Mouse (Mus musculus) kidney, adult 11 months (tissue): Measurements from ENCODE around the gene Zbtb46.

Experiments used
- DNase-seq: peaks from one replicate; pipeline ENCODE4 v3.0.0; 2022

The Zbtb46 gene

DNA sequence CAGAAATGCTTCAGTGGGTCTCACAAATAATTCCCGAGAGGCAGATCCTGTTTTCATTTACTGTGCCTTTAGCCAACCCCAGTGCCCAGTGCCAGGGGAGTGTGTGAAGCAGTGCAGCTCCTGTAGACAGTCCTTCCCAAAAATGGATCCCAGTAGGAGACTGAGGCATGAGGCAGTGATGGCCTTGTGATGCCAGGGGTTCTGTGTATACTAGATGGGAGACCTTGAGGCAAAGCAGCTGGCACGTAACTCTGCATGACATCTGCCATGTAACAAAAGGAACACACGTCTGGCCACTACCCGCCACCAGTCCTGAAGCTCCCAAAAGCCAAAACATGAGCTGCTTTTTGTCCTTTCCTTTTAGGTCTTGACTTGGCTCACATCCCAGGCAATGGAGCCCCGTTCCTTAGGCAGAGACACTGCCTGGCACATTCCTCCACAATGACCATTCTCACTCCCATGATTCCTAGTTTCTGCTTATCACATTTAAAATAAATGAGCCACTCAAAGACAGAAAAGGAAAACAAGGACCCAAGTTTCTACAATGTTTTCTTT, 61.9 kb downstream of the Zbtb46 start:
- no peak for DNase-seq

DNA sequence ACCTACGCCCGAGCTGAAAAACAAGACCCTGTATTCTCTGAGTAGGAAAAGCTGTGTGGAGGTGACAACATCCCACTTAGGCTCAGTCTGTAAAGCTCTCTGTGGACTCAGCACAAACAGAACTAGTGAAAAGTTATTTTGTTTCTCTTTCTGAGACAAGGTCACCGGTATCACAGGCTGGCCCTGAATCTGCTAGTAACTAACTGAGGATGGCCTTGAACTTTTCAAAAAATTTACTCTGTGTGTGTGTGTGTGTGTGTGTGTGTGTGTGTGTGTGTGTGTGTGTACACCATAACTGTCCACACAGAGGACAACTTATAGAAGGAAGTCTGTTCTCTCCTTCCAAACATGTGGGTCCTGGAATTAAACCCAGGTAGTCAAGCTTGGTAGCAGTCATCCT, 65.1 kb downstream of the Zbtb46 start:
- DNase-seq, result no peak

DNA sequence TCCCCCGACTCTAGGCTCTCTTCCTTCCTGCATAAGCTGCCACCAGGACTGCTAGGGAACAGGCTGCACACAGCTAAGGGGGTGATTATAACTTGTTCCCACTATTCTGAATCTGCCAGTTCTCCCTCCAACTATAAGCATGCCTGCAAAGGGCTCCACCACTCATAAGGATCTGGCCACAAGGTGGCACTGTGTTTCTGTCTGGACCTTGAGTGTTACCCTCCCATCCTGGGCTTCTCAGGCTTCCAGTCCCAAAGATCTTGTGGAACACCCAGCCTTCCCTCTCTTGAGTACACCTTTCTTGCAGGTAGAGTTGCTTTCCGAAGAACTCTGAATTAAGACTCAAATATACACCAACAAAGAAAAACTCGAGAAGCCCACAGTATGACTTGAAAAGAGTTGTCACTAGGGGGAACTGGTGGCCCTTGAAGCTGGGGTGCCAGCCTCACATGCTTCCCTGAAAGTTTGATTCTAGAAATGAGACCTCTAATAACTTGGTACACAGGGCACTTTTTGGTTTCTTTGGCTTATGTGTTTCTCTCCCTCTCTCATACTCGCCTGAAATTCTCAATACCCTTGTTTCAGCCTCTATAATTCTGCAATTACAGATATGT, 66.5 kb downstream of the Zbtb46 start:
- DNase-seq, result peak; percentile 72

DNA sequence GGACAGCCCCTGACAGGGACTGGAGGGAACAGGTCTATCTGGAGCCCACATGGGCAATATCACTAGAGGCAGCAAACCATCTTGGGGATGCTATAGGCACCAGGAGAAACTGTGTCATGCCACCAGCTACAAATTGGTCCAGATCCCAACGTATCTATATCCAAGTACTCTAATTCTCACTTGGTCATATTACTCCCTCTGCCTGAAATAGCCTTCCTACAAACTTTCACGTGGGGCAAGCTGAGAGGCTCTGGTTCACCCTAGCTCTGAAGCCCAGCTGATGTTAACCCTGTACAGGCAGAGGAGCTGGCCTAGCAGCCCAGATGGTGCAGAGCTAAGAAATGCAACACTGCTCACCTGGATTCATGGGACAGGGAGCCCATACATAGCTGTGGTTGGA, 67.7 kb downstream of the Zbtb46 start:
- DNase-seq, result no peak

DNA sequence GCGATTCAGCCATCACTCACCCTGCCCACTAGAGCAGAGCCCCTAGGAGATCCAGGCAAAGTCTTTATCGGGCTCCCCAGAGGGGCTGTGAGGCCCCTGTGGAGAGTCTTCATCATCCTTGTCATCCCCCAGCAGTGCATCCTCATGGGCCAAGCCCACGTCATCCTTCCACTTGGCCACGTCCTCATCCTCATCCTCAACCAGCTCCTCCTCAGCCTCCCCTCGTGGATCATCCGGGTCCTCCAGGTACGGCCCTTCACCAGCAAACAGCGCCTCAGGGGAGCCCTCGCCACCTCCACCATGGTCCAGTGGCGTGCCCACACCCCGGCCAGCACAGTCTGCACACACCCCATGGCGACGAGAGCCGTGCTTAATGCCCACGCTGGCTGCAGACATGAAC, 68.2 kb downstream of the Zbtb46 start:
- DNase-seq, result no peak

DNA sequence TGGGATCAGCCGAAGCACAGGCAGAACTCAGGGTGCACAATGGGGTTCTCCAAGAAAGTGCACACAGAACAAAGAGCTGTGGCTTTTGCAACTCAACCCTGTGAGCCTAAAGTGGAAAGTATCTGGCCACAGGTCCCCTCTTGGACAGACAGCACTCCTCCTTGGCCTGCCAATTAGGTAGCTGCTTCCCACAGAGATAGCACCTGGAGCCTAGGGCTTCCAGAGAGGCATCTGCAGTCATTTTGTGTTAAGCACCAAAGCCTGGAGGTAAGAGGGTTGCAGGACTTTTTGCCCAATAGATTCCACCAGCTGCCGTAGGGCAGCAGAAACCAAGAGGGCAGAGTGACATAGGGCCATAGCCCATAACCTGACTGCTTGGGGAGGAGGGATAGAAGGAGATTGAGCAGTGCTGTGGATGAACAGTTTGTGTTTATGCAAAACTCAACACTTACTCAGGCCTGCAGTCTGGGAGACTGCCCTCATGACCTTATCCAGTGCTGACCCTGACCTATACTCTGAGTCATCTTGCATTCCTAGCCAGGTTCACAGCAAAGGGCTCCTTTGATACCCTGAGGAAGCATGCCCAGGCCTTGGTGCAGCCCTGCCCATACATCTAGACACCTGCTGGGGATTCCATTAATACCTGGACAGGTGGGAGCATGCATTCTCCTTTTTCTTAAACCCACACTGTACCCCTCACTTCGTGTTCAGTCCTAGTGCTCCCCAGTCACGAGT, 68.9 kb downstream of the Zbtb46 start:
- DNase-seq, result no peak

DNA sequence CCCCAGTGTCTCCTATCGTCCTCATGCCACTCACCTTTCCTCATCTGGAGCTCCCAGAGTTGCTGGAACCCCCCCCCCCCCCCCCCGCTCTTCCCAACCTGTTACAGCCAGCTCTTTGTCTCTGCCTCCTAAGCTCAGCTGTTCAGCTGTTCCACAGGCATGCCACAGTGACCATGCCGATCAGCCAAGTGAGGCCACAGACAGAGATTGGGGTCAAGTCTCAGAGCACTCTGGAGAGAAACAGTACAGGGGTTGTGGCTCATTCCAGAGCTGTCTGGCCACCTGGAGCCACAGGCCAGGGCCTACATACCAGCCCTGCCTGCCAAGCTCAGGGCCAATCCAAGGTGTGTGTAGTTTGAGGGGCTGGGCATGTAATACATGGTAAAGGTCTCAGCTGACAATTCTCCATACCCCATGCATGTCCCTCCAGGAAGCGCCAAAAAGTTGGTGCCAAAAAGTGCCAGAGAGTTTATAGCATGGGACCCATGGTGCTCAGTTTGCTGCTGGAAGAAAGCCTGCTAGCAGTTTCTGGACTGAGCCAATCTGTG, 72.5 kb downstream of the Zbtb46 start:
- DNase-seq, result no peak

DNA sequence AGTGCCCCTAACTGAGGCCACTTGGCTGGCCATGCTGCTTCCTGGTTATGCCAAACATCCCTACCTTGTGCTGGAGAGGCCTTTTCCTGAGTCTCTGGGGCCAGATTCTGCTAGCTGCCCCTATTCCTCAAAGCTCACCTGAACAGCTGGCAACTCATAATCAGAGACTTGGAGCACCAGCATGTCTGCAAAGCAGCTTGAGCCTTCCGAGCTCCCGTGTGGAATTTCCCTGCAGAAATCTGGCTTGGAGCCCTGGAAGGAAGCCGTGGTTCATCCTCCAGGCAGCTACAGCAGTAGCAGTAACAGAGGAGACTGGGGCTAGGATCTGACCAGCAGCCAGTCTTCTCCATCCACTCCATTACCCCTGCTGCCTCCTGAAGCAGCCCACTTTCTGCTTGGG, 73.3 kb downstream of the Zbtb46 start:
- no peak for DNase-seq

DNA sequence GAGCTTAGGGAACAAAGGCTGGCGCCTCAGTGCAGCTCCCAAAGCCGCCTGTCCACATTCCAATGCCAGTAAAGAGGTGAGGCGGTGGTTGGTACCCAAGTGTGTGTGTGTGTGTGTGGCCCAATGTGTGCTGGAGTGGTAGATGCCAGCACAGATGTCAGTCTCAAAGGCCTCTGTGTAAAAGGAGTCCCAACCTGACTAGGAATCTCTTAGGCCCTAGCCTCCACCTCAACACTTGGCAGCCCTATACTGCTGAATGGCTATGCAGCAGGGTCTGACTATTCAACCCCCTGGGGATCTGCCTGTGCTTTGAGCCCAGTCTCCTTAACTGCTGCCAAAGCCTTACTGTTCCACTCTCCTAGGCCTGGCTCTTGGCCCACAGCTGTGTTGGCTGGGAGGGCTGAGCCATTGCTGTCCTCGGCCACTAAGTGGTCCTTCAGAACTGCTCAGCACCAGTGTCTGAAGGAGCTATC, 74.3 kb downstream of the Zbtb46 start:
- no peak for DNase-seq

DNA sequence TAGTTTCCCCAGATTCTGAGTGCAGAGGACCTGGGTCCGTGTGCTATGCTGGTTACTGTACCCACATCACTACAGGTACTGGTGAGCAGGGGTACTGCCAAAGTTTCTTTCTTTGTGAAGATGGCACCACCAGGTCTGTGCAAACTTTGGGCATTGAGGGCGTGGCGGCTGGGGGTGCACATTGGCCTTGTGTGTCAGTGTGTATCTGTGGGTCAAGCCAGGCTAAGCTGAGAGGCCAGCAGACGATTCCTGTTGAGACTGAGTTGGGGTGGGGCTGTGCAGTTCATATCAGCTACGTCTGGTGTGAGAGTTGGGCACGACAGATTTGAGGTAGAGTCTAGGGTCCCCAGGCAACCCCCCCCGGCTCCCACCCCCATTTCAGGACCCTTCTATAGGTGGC, 74.8 kb downstream of the Zbtb46 start:
- DNase-seq, result no peak

DNA sequence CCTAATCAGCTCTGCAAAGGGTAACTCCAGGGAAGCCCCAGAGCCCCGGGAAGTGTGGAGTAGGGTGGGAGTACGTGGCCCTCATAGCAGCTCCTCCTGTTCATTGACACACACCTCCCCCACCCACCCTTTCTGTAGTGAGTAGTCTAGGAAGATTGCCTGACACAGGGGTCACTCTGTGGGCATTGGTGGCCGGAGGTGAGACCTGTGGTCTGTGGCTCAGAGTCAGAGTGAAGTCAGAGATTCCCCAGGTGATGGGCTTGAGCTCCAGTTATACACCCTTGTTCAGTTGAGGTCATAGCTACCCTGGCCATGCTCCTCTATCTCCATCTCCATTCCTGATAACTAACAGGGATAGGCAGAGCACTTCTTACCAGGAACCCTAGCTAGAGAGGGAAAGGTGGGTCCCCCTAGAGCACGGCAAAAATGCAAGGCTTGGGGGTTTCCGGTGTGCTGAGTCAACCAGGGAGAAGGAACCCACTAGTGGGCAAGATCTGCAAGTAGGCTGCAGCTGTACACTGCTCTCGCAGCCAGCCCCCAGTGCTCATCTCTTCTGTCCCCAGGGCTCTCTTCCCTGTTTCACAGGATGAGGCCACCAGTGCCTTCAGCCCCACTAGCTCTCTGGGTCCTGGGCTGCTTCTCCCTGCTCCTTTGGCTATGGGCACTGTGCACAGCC, 77.5 kb downstream of the Zbtb46 start:
- no peak for DNase-seq

DNA sequence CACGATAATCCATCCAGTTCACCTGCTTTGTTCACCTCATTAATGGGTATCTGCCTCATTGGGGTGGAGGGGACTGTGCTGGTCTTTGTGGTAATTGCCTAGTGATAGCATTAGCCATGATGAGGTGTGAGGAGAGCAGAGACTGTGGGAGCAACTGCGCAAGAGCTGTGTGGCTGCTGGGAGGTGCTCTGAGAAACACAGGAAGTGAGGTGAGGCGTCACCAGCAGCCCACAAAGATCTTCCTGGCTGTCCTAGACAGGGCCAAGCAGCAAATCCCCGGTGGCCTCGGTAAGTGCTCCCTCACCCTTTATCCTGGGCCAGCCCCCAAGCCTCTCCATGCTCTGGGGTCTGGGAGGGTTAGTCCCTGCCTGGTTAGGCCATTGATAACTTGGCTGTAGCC, 78.1 kb downstream of the Zbtb46 start:
- DNase-seq, result no peak

DNA sequence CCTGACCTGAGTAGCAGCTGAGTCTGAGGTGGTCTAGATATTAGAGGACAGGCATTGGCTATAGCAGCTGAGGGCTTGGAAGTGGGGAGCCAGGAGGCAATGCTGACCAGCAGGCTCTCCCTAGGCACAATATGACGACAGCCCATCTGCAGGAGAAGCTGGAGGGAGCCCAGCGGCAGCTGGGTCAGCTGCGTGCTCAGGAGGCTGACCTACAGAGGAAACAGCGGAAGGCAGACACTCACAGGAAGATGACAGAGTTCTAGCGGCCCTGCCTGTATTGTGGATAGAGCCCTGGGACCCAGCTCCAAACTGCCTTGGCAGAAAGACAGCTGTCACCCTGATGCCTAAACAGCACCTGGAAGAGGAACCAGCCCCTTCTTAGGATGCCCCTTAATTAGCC, 79.0 kb downstream of the Zbtb46 start:
- no peak for DNase-seq

DNA sequence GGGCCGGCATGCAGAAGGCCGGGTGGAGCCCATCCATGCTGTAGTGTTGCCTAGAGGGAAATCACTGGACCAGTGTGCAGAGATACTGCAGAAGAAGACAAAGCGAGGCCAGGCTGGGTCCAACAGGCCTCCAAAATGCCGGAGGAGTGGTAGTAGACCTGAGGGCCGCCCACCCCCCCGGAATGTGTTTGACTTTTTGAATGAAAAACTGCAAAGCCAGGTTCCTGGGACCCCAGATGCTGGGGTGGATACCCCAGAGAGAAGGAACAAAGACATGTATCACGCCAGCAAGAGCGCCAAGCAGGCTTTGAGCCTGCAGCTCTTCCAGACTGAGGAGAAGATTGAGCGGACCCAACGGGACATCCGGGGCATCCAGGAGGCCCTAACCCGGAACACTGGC, 79.4 kb downstream of the Zbtb46 start, which contains the start of gene Lime1:
Gene Lime1, plus strand, starts transcription at position 301 of the 400 bp plus-strand sequence.
- no peak for DNase-seq

DNA sequence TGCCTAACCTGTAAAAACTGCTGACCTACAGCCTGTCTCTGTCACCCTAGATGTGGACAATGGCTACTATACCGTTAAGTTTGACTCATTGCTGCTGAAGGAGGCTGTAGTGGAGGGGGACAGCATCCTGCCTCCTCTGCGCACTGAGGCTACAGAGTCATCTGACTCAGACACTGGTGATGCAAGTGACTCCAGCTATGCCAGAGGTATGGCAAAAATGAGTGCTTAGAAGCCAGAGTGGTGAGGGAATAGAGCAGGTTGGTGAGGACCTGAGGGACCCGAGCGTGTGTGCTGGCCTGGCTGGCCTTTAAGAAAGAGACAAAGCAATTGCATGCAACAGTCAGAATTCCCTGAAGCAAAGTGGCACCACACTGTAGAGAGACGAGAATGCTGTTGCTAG, 80.5 kb downstream of the Zbtb46 start:
- no peak for DNase-seq

DNA sequence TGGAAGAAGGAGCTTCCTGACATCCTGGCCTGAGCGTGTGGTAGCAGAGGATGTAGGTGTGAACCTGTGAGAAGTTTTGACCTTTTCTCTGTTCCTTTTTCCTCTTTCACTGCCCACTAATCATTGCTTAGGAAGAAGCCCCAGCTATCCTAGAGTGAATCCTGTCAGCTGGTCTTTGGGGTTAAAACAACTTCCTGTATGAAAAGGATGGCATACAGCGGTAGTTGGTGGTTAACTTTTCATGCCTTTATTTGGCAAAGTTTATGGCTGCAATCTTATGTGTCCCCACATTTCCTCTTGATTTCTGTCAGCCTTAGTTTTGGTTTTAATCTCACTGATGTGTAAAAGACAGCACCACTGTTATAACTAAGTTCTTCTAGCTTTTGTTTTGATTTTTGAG, 82.0 kb downstream of the Zbtb46 start:
- DNase-seq, result no peak

DNA sequence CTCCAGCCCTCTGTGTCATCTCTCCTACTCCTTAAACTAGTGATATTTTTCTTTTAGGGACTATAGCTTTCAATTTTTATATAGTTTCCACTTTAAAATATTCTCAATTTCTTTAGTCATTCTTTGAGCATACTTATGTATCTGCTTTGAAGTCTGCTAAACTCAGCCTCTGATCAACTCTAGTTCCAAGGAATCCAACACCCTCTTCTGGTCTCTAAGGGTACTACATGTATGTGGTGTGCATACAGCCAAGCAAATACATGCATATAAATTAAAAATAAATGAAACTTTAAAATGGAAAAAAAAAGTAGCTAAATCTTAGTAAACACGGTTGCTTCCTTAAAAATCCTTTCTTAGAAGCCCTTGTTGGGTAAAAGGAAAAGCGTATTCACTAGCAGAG, 83.4 kb downstream of the Zbtb46 start:
- DNase-seq, result no peak

DNA sequence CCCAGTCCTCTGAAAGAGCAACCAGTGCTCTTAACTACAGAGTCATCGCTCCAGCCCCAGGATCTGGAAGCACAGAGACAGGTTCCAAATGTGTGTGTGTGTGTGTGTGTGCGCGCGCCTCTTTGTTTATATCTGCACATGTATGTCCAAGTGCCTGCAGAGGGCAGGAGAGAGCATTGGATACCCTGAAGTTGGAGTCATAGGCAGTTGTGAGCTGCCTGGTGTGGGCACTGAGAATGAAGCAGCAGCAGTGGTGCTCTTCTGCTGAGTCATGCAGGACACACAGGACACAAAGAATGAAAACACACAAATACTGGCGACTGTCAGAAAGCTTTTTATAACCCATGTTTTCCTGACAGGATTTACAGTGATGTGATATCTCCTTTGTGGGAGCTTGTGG, 89.2 kb downstream of the Zbtb46 start:
- DNase-seq, result no peak

DNA sequence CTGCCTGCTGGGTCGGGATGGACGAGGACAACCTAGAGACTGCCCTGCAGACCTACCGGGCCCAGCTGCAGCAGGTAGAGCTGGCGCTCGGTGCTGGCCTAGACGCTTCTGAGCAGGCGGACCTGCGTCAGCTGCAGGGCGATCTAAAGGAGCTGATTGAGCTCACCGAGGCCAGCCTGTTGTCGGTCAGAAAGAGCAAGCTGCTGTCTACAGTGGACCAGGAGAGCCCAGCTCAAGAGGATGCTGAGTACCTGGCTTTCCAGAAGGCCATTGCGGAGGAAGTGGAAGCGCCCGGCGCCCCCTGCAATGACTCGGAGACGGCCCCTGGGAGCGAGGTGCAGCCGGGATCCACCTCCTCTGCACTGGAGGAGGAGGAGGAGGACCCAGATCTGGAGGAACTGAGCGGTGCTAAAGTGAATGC, 93.6 kb downstream of the Zbtb46 start:
- no peak for DNase-seq

DNA sequence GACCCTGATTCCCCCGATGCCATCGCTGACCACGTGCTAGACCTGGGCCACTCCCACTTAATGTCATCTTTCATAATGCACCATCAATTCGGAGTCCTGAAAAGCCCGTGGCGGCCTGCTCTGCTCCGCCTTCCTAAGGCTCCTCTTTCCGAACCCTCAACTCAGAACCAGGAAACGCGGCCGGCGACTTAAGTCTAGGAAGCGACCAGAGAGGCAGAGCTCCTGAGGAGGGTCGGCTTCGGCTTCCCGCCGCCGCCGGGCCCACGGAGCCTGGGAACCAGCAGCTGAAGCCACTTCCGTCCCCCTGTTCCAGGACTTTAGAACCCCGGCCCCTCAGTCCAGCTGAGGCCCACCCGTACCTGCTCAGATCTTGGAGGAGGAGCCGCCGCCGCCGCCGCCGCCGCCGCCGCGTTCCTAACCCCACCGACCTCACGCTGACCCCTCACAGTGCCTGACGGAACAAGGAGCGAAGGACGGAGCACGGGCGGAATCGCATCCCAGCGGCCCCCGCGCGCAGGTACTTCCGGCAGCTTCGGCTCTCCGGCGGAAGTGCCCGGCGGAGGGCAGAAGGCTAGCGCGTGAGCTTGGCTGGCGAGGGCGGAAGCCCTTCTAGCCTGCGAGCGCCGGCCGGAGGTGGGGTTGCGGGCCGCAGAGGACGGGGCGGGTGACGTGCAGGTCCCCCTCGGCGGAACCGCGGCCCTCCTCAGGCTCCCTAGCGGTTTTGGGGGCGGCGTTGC, 94.2 kb downstream of the Zbtb46 start, which contains the start of the genes Zgpat and Arfrp1:
Gene Zgpat, plus strand, starts transcription at position 69 of the 737 bp plus-strand sequence.
Gene Arfrp1, minus strand, starts transcription at position 545 of the 737 bp plus-strand sequence.
- peak; percentile 86 for DNase-seq

DNA sequence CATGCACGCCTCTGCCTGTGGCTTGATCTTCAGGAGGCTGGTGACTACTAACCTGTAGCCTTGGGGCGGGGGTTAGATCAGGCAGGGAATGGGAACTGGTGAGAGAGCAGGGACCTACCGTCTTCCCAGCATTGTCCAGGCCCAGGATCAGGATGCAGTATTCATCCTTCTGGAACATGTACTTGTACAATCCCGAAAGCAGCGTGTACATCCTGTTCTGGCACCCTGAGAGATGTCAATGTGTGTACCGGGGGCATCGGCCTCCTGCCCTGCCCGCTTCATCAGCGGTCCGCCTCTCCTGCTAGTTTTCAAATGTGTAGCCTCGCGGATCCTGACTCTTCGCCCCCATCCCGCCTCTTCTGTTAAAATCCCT, 94.8 kb downstream of the Zbtb46 start:
- DNase-seq, result no peak

DNA sequence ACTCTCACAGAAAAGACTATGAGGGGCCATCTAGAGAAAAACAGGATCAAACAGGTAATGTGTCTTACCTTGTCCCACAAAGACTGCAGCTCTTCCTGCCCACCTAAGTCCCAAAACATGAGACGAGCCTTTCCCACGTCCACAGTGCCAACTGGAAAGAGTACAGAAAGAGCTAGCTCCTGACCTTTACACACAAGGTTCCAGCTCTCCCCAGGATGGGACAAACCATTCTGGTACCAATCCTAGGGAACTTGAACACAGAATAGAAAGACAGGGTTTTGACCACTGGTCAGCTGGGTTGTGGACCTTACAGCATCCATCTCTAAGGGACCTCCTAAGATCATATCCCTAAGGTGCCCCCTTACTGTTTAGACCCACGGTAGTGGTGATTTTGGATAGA, 95.3 kb downstream of the Zbtb46 start:
- DNase-seq, result no peak

DNA sequence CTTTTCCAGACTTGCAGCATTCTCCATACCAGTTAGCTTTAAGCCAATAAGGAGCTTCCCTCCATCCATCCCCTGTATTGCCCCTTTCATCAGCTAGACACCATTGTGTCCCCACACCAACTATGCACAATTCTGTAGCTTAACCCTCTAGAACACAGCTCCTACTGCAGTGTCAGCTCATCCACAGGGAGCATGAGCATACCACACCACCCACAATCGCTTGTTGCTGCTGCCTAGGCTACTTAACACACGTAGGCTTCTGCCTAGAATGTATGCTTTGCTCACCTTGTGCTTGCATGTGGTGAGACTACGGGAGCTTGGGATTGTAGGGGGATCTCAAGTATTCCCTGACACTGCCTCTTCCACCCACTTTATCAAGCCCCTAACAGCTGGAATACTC, 102.4 kb downstream of the Zbtb46 start:
- no peak for DNase-seq
